Mouse (Mus musculus) heart, embryonic 11.5 days (tissue): Measurements from ENCODE around the gene Gfpt1. TPM values are rescaled to one million over a fixed set of nuclear protein-coding genes. Genes with fewer than 3 reads are reported as not detected.
"Not testable (repeated sequence)": the region's sequence is repeated elsewhere in the genome, so short reads cannot be mapped to it uniquely, and the experiment has no call there.

Experiments
- ATAC-seq: fragments of 200-750 bp; cut with Nextera tagmentation; replicated peaks from 2 replicates; pipeline ENCODE4 v1.8.0; 2017; ENCODE audit warnings: moderate library complexity; ENCODE audit not compliant: insufficient number of reproducible peaks, low FRiP score, low TSS enrichment
- H3K27ac ChIP-seq: fragments of 300-500 bp; sonication (generic); 2 replicates; pipeline ENCODE4 v1.5.1; 2014; ENCODE audit warnings: mild to moderate bottlenecking, low read depth, low read length
- H3K27me3 ChIP-seq: fragments of 300-500 bp; sonication (generic); 2 replicates; pipeline ENCODE4 v1.6.1; 2014; ENCODE audit warnings: mild to moderate bottlenecking, low read length, mixed read lengths; ENCODE audit not compliant: control insufficient read depth, insufficient read depth
- H3K36me3 ChIP-seq: fragments of 300-500 bp; sonication (generic); 2 replicates; pipeline ENCODE4 v1.6.1; 2014; ENCODE audit warnings: mild to moderate bottlenecking, low read length, moderate library complexity, mixed read lengths; ENCODE audit not compliant: control insufficient read depth, insufficient read depth
- H3K4me1 ChIP-seq: fragments of 300-500 bp; sonication (generic); 2 replicates; pipeline ENCODE4 v1.6.1; 2014; ENCODE audit warnings: low read length; ENCODE audit not compliant: control insufficient read depth, insufficient read depth
- H3K4me2 ChIP-seq: fragments of 300-500 bp; sonication (generic); 2 replicates; pipeline ENCODE4 v1.6.1; 2014; ENCODE audit warnings: mild to moderate bottlenecking, moderate library complexity
- H3K4me3 ChIP-seq: fragments of 300-500 bp; sonication (generic); 2 replicates; pipeline ENCODE4 v1.5.1; 2014; ENCODE audit warnings: low read depth, low read length
- H3K9ac ChIP-seq: fragments of 300-500 bp; sonication (generic); 2 replicates; pipeline ENCODE4 v1.6.1; 2014; ENCODE audit warnings: mild to moderate bottlenecking, low read depth, low read length, moderate library complexity
- H3K9me3 ChIP-seq: fragments of 300-500 bp; sonication (generic); replicated peaks from 2 replicates; pipeline ENCODE4 v1.6.1; 2016; ENCODE audit warnings: low read length; ENCODE audit not compliant: control insufficient read depth
- WGBS: fragments of 180-500 bp; shearing (Covaris S2); extraction: QIAGEN DNeasy Blood & Tissue Kit; methylation state at CpG from one replicate; pipeline ENCODE4 v1.1.7; 2014; ENCODE audit not compliant: insufficient replicate concordance; 5-methylcytosine and 5-hydroxymethylcytosine counted together
- polyA plus RNA-seq: library from polyadenylated mRNA; unstranded; fragments of >200 nt; fragmentation: Nextera tagmentation; extraction: Ambion mirVana; gene quantifications from 2 replicates; pipeline ENCODE4 v1.2.1, GENCODE M21; 2014

The Gfpt1 gene
- polyA plus RNA-seq, 1 experiment from 2014 or later = 14.7 TPM

- Histone ChIP-seq H3K36me3 (peaks cover 21% of the 10 kb centered on the region), H3K27me3 (no peaks in the 10 kb centered on the region), H3K9me3 (no peaks in the 10 kb centered on the region), H3K27ac (peak overlapping the region; percentile 51; the same call in 1 of the 2 replicates), H3K4me1 (peaks cover 14% of the 10 kb centered on the region), H3K4me2 (no peak overlapping the region), H3K9ac (no peak overlapping the region), H3K4me3 (no peak overlapping the region)
- ATAC-seq = no peak
- WGBS = 15% methylated on average over 4 of the region's 4 CpGs
Measured at GRCm38 (mm10) chr6:87072759-87073158, 30.1 kb downstream of the Gfpt1 start.

- H3K27ac ChIP-seq = no peak overlapping the region; the same call in 1 of the 2 replicates
- peaks cover 8% of the 10 kb centered on the region for H3K4me1 ChIP-seq
- no peak overlapping the region for H3K4me2 ChIP-seq
- 55% methylated on average over 3 of the region's 3 CpGs for WGBS
- ATAC-seq = no peak
- no peak overlapping the region for H3K4me3 ChIP-seq
- H3K36me3 ChIP-seq = peaks cover 24% of the 10 kb centered on the region
- no peaks in the 10 kb centered on the region for H3K27me3 ChIP-seq
- H3K9ac ChIP-seq = no peak overlapping the region
- no peaks in the 10 kb centered on the region for H3K9me3 ChIP-seq
Measured at GRCm38 (mm10) chr6:87075092-87075685, 32.5 kb downstream of the Gfpt1 start.

GRCm38 (mm10) chr6:87079457-87079856 lies 36.8 kb downstream of the Gfpt1 start:
- no peaks in the 10 kb centered on the region for H3K4me1 ChIP-seq
- H3K4me3 ChIP-seq = no peak overlapping the region
- H3K9ac ChIP-seq = no peak overlapping the region
- no peak overlapping the region for H3K4me2 ChIP-seq
- no peaks in the 10 kb centered on the region for H3K27me3 ChIP-seq
- no peaks in the 10 kb centered on the region for H3K9me3 ChIP-seq
- WGBS = 86% methylated on average over 4 of the region's 4 CpGs
- ATAC-seq = no peak
- H3K36me3 ChIP-seq = peaks cover 29% of the 10 kb centered on the region
- no peak overlapping the region for H3K27ac ChIP-seq

- Histone ChIP-seq H3K36me3 (peaks cover 24% of the 10 kb centered on the region), H3K9ac (no peak overlapping the region), H3K9me3 (no peaks in the 10 kb centered on the region), H3K4me3 (no peak overlapping the region), H3K27me3 (no peaks in the 10 kb centered on the region), H3K4me1 (peaks cover 5% of the 10 kb centered on the region; the same call in 1 of the 2 replicates), H3K27ac (no peak overlapping the region), H3K4me2 (no peak overlapping the region)
- 34% methylated on average over 6 of the region's 6 CpGs for WGBS
- no peak for ATAC-seq
Measured at GRCm38 (mm10) chr6:87085026-87085425, 42.4 kb downstream of the Gfpt1 start.

- Histone ChIP-seq H3K4me2 (no peak overlapping the region), H3K4me3 (no peak overlapping the region), H3K36me3 (peaks cover 20% of the 10 kb centered on the region), H3K27me3 (no peaks in the 10 kb centered on the region), H3K9ac (no peak overlapping the region), H3K4me1 (peaks cover 5% of the 10 kb centered on the region; the same call in 1 of the 2 replicates), H3K27ac (no peak overlapping the region), H3K9me3 (no peaks in the 10 kb centered on the region)
- WGBS = 88% methylated on average over 5 of the region's 5 CpGs
- ATAC-seq = no peak
Measured at GRCm38 (mm10) chr6:87088356-87088755, 45.7 kb downstream of the Gfpt1 start.

GRCm38 (mm10) chr6:87090877-87091276 lies 48.2 kb downstream of the Gfpt1 start:
- Histone ChIP-seq H3K9me3 (no peaks in the 10 kb centered on the region), H3K4me3 (no peak overlapping the region), H3K36me3 (peaks cover 12% of the 10 kb centered on the region), H3K4me1 (no peaks in the 10 kb centered on the region), H3K27ac (no peak overlapping the region), H3K9ac (no peak overlapping the region; the same call in 1 of the 2 replicates), H3K27me3 (no peaks in the 10 kb centered on the region), H3K4me2 (no peak overlapping the region)
- no peak for ATAC-seq
- WGBS = 90% methylated on average over 3 of the region's 3 CpGs

GRCm38 (mm10) chr6:87092476-87092875 lies 49.8 kb downstream of the Gfpt1 start:
- ATAC-seq = no peak
- H3K4me2 ChIP-seq = no peak overlapping the region
- no peak overlapping the region for H3K4me3 ChIP-seq
- no peaks in the 10 kb centered on the region for H3K9me3 ChIP-seq
- H3K4me1 ChIP-seq = no peaks in the 10 kb centered on the region
- H3K36me3 ChIP-seq = peaks cover 9% of the 10 kb centered on the region; the same call in 1 of the 2 replicates
- no peak overlapping the region for H3K9ac ChIP-seq
- no peak overlapping the region for H3K27ac ChIP-seq
- 72% methylated on average over 5 of the region's 5 CpGs for WGBS
- H3K27me3 ChIP-seq = no peaks in the 10 kb centered on the region

- H3K27ac ChIP-seq, H3K4me2 ChIP-seq, H3K27me3 ChIP-seq, H3K9ac ChIP-seq, H3K36me3 ChIP-seq, H3K4me3 ChIP-seq, H3K9me3 ChIP-seq, ATAC-seq, H3K4me1 ChIP-seq: not testable (repeated sequence)
- 86% methylated on average over 8 of the region's 8 CpGs for WGBS
Measured at GRCm38 (mm10) chr6:87093631-87094030, 51.0 kb downstream of the Gfpt1 start.

- Histone ChIP-seq H3K4me1 (peaks cover 13% of the 10 kb centered on the region), H3K4me2 (no peak overlapping the region), H3K9me3 (no peaks in the 10 kb centered on the region), H3K27me3 (no peaks in the 10 kb centered on the region), H3K9ac (no peak overlapping the region), H3K27ac (no peak overlapping the region), H3K36me3 (no peaks in the 10 kb centered on the region), H3K4me3 (no peak overlapping the region)
- WGBS = 43% methylated on average over 3 of the region's 3 CpGs
- ATAC-seq = no peak
Measured at GRCm38 (mm10) chr6:87099261-87099660, 56.6 kb downstream of the Gfpt1 start.
